Mouse (Mus musculus): Measurements from ENCODE around the gene Sgk1. TPM values are rescaled to one million over a fixed set of nuclear protein-coding genes. Genes with fewer than 3 reads are reported as not detected.

Sgk1 gene
- polyA plus RNA-seq, 1 experiment, result 80.5 TPM

- Histone ChIP-seq H3K4me1 (ENCODE audit: control insufficient read depth, insufficient read depth, low read length) (no peaks in the 10 kb centered on the region), H3K4me3 (replicated peaks; ENCODE audit: extremely low read depth, low read depth, low read length) (no peak overlapping the region)
- DNase-seq, result no peak
- TF ChIP-seq POLR2A (IDR thresholded peaks at IDR 0.05; ENCODE audit: borderline replicate concordance, extremely low read depth, low read depth, low read length), result peak; percentile 64; the same call in 1 of the 2 replicates
- no peak for TF ChIP-seq CTCF (IDR thresholded peaks at IDR 0.05; ENCODE audit: insufficient read depth, low read length)
- 54% methylated on average over 10 of the region's 10 CpGs for WGBS
Measured at GRCm38 (mm10) chr10:22000491-22001306, 118.7 kb downstream of the Sgk1 start.

- Histone ChIP-seq H3K4me1 (ENCODE audit: control insufficient read depth, insufficient read depth, low read length) (no peaks in the 10 kb centered on the region), H3K4me3 (replicated peaks; ENCODE audit: extremely low read depth, low read depth, low read length) (no peak overlapping the region)
- no peak for DNase-seq
- WGBS, result 39% methylated on average over 1 of the region's 5 CpGs
- TF ChIP-seq POLR2A (IDR thresholded peaks at IDR 0.05; ENCODE audit: borderline replicate concordance, extremely low read depth, low read depth, low read length) (no peak), CTCF (IDR thresholded peaks at IDR 0.05; ENCODE audit: insufficient read depth, low read length) (no peak)
Measured at GRCm38 (mm10) chr10:22001621-22002020, 119.6 kb downstream of the Sgk1 start.

GRCm38 (mm10) chr10:22004763-22005162 lies 122.8 kb downstream of the Sgk1 start:
- H3K4me1 ChIP-seq (ENCODE audit: control insufficient read depth, insufficient read depth, low read length), result no peaks in the 10 kb centered on the region
- H3K4me3 ChIP-seq (replicated peaks; ENCODE audit: extremely low read depth, low read depth, low read length), result no peak overlapping the region
- 60% methylated on average over 5 of the region's 5 CpGs for WGBS
- DNase-seq, result no peak
- TF ChIP-seq CTCF (IDR thresholded peaks at IDR 0.05; ENCODE audit: insufficient read depth, low read length), result no peak
- TF ChIP-seq POLR2A (IDR thresholded peaks at IDR 0.05; ENCODE audit: borderline replicate concordance, extremely low read depth, low read depth, low read length), result no peak

GRCm38 (mm10) chr10:22007160-22007801 lies 125.3 kb downstream of the Sgk1 start:
- no peak for DNase-seq
- Histone ChIP-seq H3K4me3 (replicated peaks; ENCODE audit: extremely low read depth, low read depth, low read length) (no peak overlapping the region), H3K4me1 (ENCODE audit: control insufficient read depth, insufficient read depth, low read length) (no peaks in the 10 kb centered on the region)
- 80% methylated on average over 10 of the region's 10 CpGs for WGBS
- TF ChIP-seq CTCF (IDR thresholded peaks at IDR 0.05; ENCODE audit: insufficient read depth, low read length) (no peak), POLR2A (IDR thresholded peaks at IDR 0.05; ENCODE audit: borderline replicate concordance, extremely low read depth, low read depth, low read length) (no peak)

GRCm38 (mm10) chr10:22007802-22008172 lies 125.8 kb downstream of the Sgk1 start:
- TF ChIP-seq CTCF (IDR thresholded peaks at IDR 0.05; ENCODE audit: insufficient read depth, low read length) (peak; percentile 31; the same call in 1 of the 2 replicates), POLR2A (IDR thresholded peaks at IDR 0.05; ENCODE audit: borderline replicate concordance, extremely low read depth, low read depth, low read length) (no peak)
- no peak for DNase-seq
- Histone ChIP-seq H3K4me1 (ENCODE audit: control insufficient read depth, insufficient read depth, low read length) (no peaks in the 10 kb centered on the region), H3K4me3 (replicated peaks; ENCODE audit: extremely low read depth, low read depth, low read length) (no peak overlapping the region)
- 30% methylated on average over 4 of the region's 4 CpGs for WGBS

- DNase-seq, result peak; percentile 75
- Histone ChIP-seq H3K4me1 (ENCODE audit: control insufficient read depth, insufficient read depth, low read length) (no peaks in the 10 kb centered on the region), H3K4me3 (replicated peaks; ENCODE audit: extremely low read depth, low read depth, low read length) (no peak overlapping the region)
- TF ChIP-seq CTCF (IDR thresholded peaks at IDR 0.05; ENCODE audit: insufficient read depth, low read length) (peak; percentile 90), POLR2A (IDR thresholded peaks at IDR 0.05; ENCODE audit: borderline replicate concordance, extremely low read depth, low read depth, low read length) (no peak)
- 31% methylated on average over 19 of the region's 19 CpGs for WGBS
Measured at GRCm38 (mm10) chr10:22010088-22010818, 128.3 kb downstream of the Sgk1 start.

- H3K4me3 ChIP-seq (replicated peaks; ENCODE audit: extremely low read depth, low read depth, low read length), result no peak overlapping the region
- TF ChIP-seq CTCF (IDR thresholded peaks at IDR 0.05; ENCODE audit: insufficient read depth, low read length), result no peak
- no peak for TF ChIP-seq POLR2A (IDR thresholded peaks at IDR 0.05; ENCODE audit: borderline replicate concordance, extremely low read depth, low read depth, low read length)
- WGBS, result 62% methylated on average over 16 of the region's 16 CpGs
- H3K4me1 ChIP-seq (ENCODE audit: control insufficient read depth, insufficient read depth, low read length), result no peaks in the 10 kb centered on the region
- no peak for DNase-seq
Measured at GRCm38 (mm10) chr10:22017469-22018159, 135.6 kb downstream of the Sgk1 start.

- Histone ChIP-seq H3K4me1 (ENCODE audit: control insufficient read depth, insufficient read depth, low read length) (no peaks in the 10 kb centered on the region), H3K4me3 (replicated peaks; ENCODE audit: extremely low read depth, low read depth, low read length) (no peak overlapping the region)
- no peak for DNase-seq
- WGBS, result 88% methylated on average over 4 of the region's 4 CpGs
- TF ChIP-seq POLR2A (IDR thresholded peaks at IDR 0.05; ENCODE audit: borderline replicate concordance, extremely low read depth, low read depth, low read length) (no peak), CTCF (IDR thresholded peaks at IDR 0.05; ENCODE audit: insufficient read depth, low read length) (no peak)
Measured at GRCm38 (mm10) chr10:22018618-22019017, 136.6 kb downstream of the Sgk1 start.

- peak; percentile 15 for DNase-seq
- Histone ChIP-seq H3K4me1 (ENCODE audit: control insufficient read depth, insufficient read depth, low read length) (no peaks in the 10 kb centered on the region), H3K4me3 (replicated peaks; ENCODE audit: extremely low read depth, low read depth, low read length) (no peak overlapping the region)
- TF ChIP-seq CTCF (IDR thresholded peaks at IDR 0.05; ENCODE audit: insufficient read depth, low read length) (no peak), POLR2A (IDR thresholded peaks at IDR 0.05; ENCODE audit: borderline replicate concordance, extremely low read depth, low read depth, low read length) (no peak)
- WGBS, result 10% methylated on average over 9 of the region's 9 CpGs
Measured at GRCm38 (mm10) chr10:22034303-22034702, 152.3 kb downstream of the Sgk1 start.

Measured in lung, adult 2 months (tissue).